In genomic region chr12:84996083-84996496, GRCm38 (mm10) we compare ENCODE assay signal across 8 mouse cellular contexts. TPM values are rescaled to one million over a fixed set of nuclear protein-coding genes. Genes with fewer than 3 reads are reported as not detected.
DNase-seq lines count a peak whose midpoint lies in the region; ATAC-seq and TF ChIP-seq lines count a peak whose summit lies in the region.

Gene Ylpm1, plus strand, starts transcription at chr12:84996321.

- DNase-seq in gastrocnemius, adult 8-10 months (ENCODE audit: low spot score in 2 of 2): peak; percentile 91 to 96
- DNase-seq in hindlimb bud, embryonic 11.5 days (ENCODE audit: extremely low spot score, low read depth, low spot score): peak; percentile 98
- peak; percentile 92 to 96 for DNase-seq in left cerebral cortex, adult 8-10 months (ENCODE audit: low spot score in 2 of 2)
- peak; percentile 99 for DNase-seq in right cerebral cortex, postnatal 10 days (ENCODE audit: low spot score in 2 of 2)
- DNase-seq in urinary bladder, postnatal 25 days (ENCODE audit: low spot score): peak; percentile 95

- H3K4me1 ChIP-seq in cortical plate, adult 2 months (ENCODE audit: control insufficient read depth, insufficient read depth, low read length): peaks cover 3% of the 10 kb centered on the region; the same call in 1 of the 2 replicates
- H3K4me1 ChIP-seq in megakaryocyte, embryonic 14.5 days: peaks cover 27% of the 10 kb centered on the region

- H3K27ac ChIP-seq in cortical plate, adult 2 months (ENCODE audit: insufficient read depth, low read length): peak within 1 kb of the TSS; percentile 66

- H3K36me3 ChIP-seq in megakaryocyte, embryonic 14.5 days (replicated peaks; ENCODE audit: low read length): peaks cover 6% of the 10 kb centered on the region

- peak; percentile 58 for TF ChIP-seq CTCF in cortical plate, adult 2 months (IDR thresholded peaks at IDR 0.05; ENCODE audit: extremely low read depth, insufficient read depth, low read length)

- peak; percentile 92 for ATAC-seq in activated CD4-positive, CD25-positive, alpha-beta regulatory T cell, adult 4 months

- no peaks in the 10 kb centered on the region for H3K27me3 ChIP-seq in megakaryocyte, embryonic 14.5 days (replicated peaks)

- peaks cover 18% of the 10 kb centered on the region; the same call in 1 of the 2 replicates for H3K9me3 ChIP-seq in megakaryocyte, embryonic 14.5 days

- H3K4me3 ChIP-seq in cortical plate, adult 2 months (ENCODE audit: insufficient read depth, low read length): peak within 1 kb of the TSS; percentile 92
- H3K4me3 ChIP-seq in megakaryocyte, embryonic 14.5 days (replicated peaks): peak within 1 kb of the TSS; percentile 99

- peak; percentile 83 for TF ChIP-seq POLR2A in cortical plate, adult 2 months (IDR thresholded peaks at IDR 0.05; ENCODE audit: extremely low read depth, insufficient read depth, low read length)

RNA-seq across cellular contexts. Expression of gene Ylpm1, which starts in this region (rescaled TPM):
- polyA plus RNA-seq in activated CD4-positive, CD25-positive, alpha-beta regulatory T cell, adult 4 months (2017; shearing (Covaris generic)): 10 to 100 TPM; 33.4 to 36.1 TPM
- polyA plus RNA-seq in cortical plate, adult 2 months (2012; rRNA removed): 64.0 and 69.9 TPM in 2 replicates
- total RNA-seq in gastrocnemius, adult 8-10 months (2022): 10 to 100 TPM; 11.2 to 17.5 (median 15.3) TPM
- 100 to 1,000 TPM; 104 to 115 (median 108) TPM for total RNA-seq in left cerebral cortex, adult 8-10 months (2022)
- 6.7 and 8.8 TPM in 2 replicates for polyA plus RNA-seq in megakaryocyte, embryonic 14.5 days (2012; ENCODE audit: insufficient read depth, low replicate concordance)

Comparison
In these comparisons a context has a peak if more than half of its experiments do, and no peak if none do; other contexts are left out.
1. Peak in every context shown above with its lines: DNase-seq, ATAC-seq, H3K4me3 ChIP-seq and H3K27ac ChIP-seq.
2. RNA of gene Ylpm1 (total RNA-seq): 104 to 115 TPM in left cerebral cortex, adult 8-10 months; 11.2 to 17.5 TPM in gastrocnemius, adult 8-10 months; every median in the first group is over 4 times any median in the second.